Mouse (Mus musculus): ENCODE measurements around the gene Kcnd3. TPM values are rescaled to one million over a fixed set of nuclear protein-coding genes. Genes with fewer than 3 reads are reported as not detected.
A peak's percentile ranks its signal among the peaks of the same experiment; 100 is the strongest.

Kcnd3 gene
- polyA plus RNA-seq, 1 experiment from 2014 or later = 8.4 TPM

GRCm38 (mm10) chr3:105611531-105612422 is 159.6 kb downstream of the Kcnd3 start:
- Histone ChIP-seq H3K9me3 (no peaks in the 10 kb centered on the region), H3K4me3 (no peak overlapping the region), H3K4me1 (peaks cover 2% of the 10 kb centered on the region), H3K4me2 (replicated peaks) (no peak overlapping the region), H3K36me3 (no peaks in the 10 kb centered on the region), H3K9ac (replicated peaks) (no peak overlapping the region), H3K27me3 (no peaks in the 10 kb centered on the region), H3K27ac (replicated peaks) (peak overlapping the region; percentile 56)
- WGBS = 65% methylated on average over 7 of the region's 7 CpGs
- ATAC-seq (replicated peaks) = peak; percentile 48; the same call in 1 of the 2 replicates

GRCm38 (mm10) chr3:105612423-105612814 is 160.3 kb downstream of the Kcnd3 start:
- Histone ChIP-seq H3K4me1 (peaks cover 7% of the 10 kb centered on the region), H3K27me3 (no peaks in the 10 kb centered on the region), H3K9ac (replicated peaks) (no peak overlapping the region), H3K4me3 (no peak overlapping the region), H3K4me2 (replicated peaks) (no peak overlapping the region), H3K36me3 (no peaks in the 10 kb centered on the region), H3K9me3 (no peaks in the 10 kb centered on the region), H3K27ac (replicated peaks) (no peak overlapping the region; the same call in 1 of the 2 replicates)
- WGBS = 73% methylated on average over 4 of the region's 4 CpGs
- ATAC-seq (replicated peaks) = 0 out of 2 replicates have a peak, but pooled peaks have one; percentile 7

- Histone ChIP-seq H3K9ac (replicated peaks) (no peak overlapping the region), H3K4me1 (peaks cover 16% of the 10 kb centered on the region; the same call in 1 of the 2 replicates), H3K4me2 (replicated peaks) (no peak overlapping the region), H3K36me3 (no peaks in the 10 kb centered on the region), H3K27me3 (no peaks in the 10 kb centered on the region), H3K27ac (replicated peaks) (peak overlapping the region; percentile 61), H3K9me3 (no peaks in the 10 kb centered on the region), H3K4me3 (no peak overlapping the region)
- 72% methylated on average over 2 of the region's 2 CpGs for WGBS
- peak; percentile 60 for ATAC-seq (replicated peaks)
Measured at GRCm38 (mm10) chr3:105616861-105617743, 165.0 kb downstream of the Kcnd3 start.

GRCm38 (mm10) chr3:105621154-105621553 is 169.0 kb downstream of the Kcnd3 start:
- no peak overlapping the region for H3K4me3 ChIP-seq
- H3K4me2 ChIP-seq (replicated peaks) = no peak overlapping the region
- 54% methylated on average over 8 of the region's 8 CpGs for WGBS
- H3K36me3 ChIP-seq = no peaks in the 10 kb centered on the region
- H3K4me1 ChIP-seq = peaks cover 33% of the 10 kb centered on the region
- no peaks in the 10 kb centered on the region for H3K27me3 ChIP-seq
- H3K27ac ChIP-seq (replicated peaks) = no peak overlapping the region
- no peaks in the 10 kb centered on the region for H3K9me3 ChIP-seq
- no peak for ATAC-seq (replicated peaks)
- no peak overlapping the region for H3K9ac ChIP-seq (replicated peaks)

GRCm38 (mm10) chr3:105623137-105623536 is 171.0 kb downstream of the Kcnd3 start:
- no peak overlapping the region for H3K27ac ChIP-seq (replicated peaks)
- 0 out of 2 replicates have a peak, but pooled peaks have one; percentile 1 for ATAC-seq (replicated peaks)
- H3K9ac ChIP-seq (replicated peaks) = no peak overlapping the region
- H3K4me1 ChIP-seq = peaks cover 29% of the 10 kb centered on the region
- H3K9me3 ChIP-seq = no peaks in the 10 kb centered on the region
- H3K4me2 ChIP-seq (replicated peaks) = no peak overlapping the region
- H3K36me3 ChIP-seq = no peaks in the 10 kb centered on the region
- no peak overlapping the region for H3K4me3 ChIP-seq
- 31% methylated on average over 4 of the region's 4 CpGs for WGBS
- H3K27me3 ChIP-seq = no peaks in the 10 kb centered on the region

GRCm38 (mm10) chr3:105625961-105626360 is 173.8 kb downstream of the Kcnd3 start:
- Histone ChIP-seq H3K4me1 (peaks cover 31% of the 10 kb centered on the region), H3K4me3 (no peak overlapping the region), H3K9ac (replicated peaks) (no peak overlapping the region), H3K27me3 (no peaks in the 10 kb centered on the region), H3K36me3 (no peaks in the 10 kb centered on the region), H3K27ac (replicated peaks) (no peak overlapping the region), H3K9me3 (no peaks in the 10 kb centered on the region), H3K4me2 (replicated peaks) (no peak overlapping the region)
- WGBS = 67% methylated on average over 2 of the region's 2 CpGs
- no peak for ATAC-seq (replicated peaks)

- peaks cover 28% of the 10 kb centered on the region for H3K4me1 ChIP-seq
- no peak for ATAC-seq (replicated peaks)
- H3K4me3 ChIP-seq = no peak overlapping the region
- no peak overlapping the region for H3K4me2 ChIP-seq (replicated peaks)
- no peaks in the 10 kb centered on the region for H3K27me3 ChIP-seq
- no peaks in the 10 kb centered on the region for H3K36me3 ChIP-seq
- no peak overlapping the region for H3K27ac ChIP-seq (replicated peaks)
- no peak overlapping the region for H3K9ac ChIP-seq (replicated peaks)
- 82% methylated on average over 6 of the region's 6 CpGs for WGBS
- no peaks in the 10 kb centered on the region for H3K9me3 ChIP-seq
Measured at GRCm38 (mm10) chr3:105627258-105627657, 175.1 kb downstream of the Kcnd3 start.

GRCm38 (mm10) chr3:105632296-105632695 is 180.2 kb downstream of the Kcnd3 start:
- Histone ChIP-seq H3K4me2 (replicated peaks) (no peak overlapping the region), H3K9ac (replicated peaks) (no peak overlapping the region), H3K36me3 (no peaks in the 10 kb centered on the region), H3K27me3 (no peaks in the 10 kb centered on the region), H3K4me1 (peaks cover 11% of the 10 kb centered on the region; the same call in 1 of the 2 replicates), H3K4me3 (no peak overlapping the region), H3K27ac (replicated peaks) (peak overlapping the region; percentile 19; the same call in 1 of the 2 replicates), H3K9me3 (no peaks in the 10 kb centered on the region)
- peak; percentile 15; the same call in 1 of the 2 replicates for ATAC-seq (replicated peaks)
- WGBS = 50% methylated on average over 2 of the region's 2 CpGs

- H3K4me3 ChIP-seq = no peak overlapping the region
- H3K9me3 ChIP-seq = no peaks in the 10 kb centered on the region
- peaks cover 11% of the 10 kb centered on the region; the same call in 1 of the 2 replicates for H3K4me1 ChIP-seq
- no peaks in the 10 kb centered on the region for H3K36me3 ChIP-seq
- no peak overlapping the region for H3K9ac ChIP-seq (replicated peaks)
- 0 out of 2 replicates have a peak overlapping the region, but pooled peaks have one; percentile 19 for H3K27ac ChIP-seq (replicated peaks)
- no peak for ATAC-seq (replicated peaks)
- WGBS = 63% methylated on average over 3 of the region's 3 CpGs
- H3K27me3 ChIP-seq = no peaks in the 10 kb centered on the region
- H3K4me2 ChIP-seq (replicated peaks) = no peak overlapping the region
Measured at GRCm38 (mm10) chr3:105633021-105633420, 180.9 kb downstream of the Kcnd3 start.

GRCm38 (mm10) chr3:105642186-105642585 is 190.1 kb downstream of the Kcnd3 start:
- H3K27ac ChIP-seq (replicated peaks) = no peak overlapping the region
- peak; percentile 65 for ATAC-seq (replicated peaks)
- H3K27me3 ChIP-seq = no peaks in the 10 kb centered on the region
- H3K9ac ChIP-seq (replicated peaks) = no peak overlapping the region
- no peak overlapping the region for H3K4me2 ChIP-seq (replicated peaks)
- H3K4me3 ChIP-seq = no peak overlapping the region
- H3K9me3 ChIP-seq = no peaks in the 10 kb centered on the region
- 49% methylated on average over 1 of the region's 1 CpGs for WGBS
- no peaks in the 10 kb centered on the region for H3K4me1 ChIP-seq
- H3K36me3 ChIP-seq = no peaks in the 10 kb centered on the region

GRCm38 (mm10) chr3:105643566-105643965 is 191.4 kb downstream of the Kcnd3 start:
- Histone ChIP-seq H3K4me3 (no peak overlapping the region), H3K4me1 (no peaks in the 10 kb centered on the region), H3K27me3 (no peaks in the 10 kb centered on the region), H3K27ac (replicated peaks) (no peak overlapping the region), H3K36me3 (no peaks in the 10 kb centered on the region), H3K9ac (replicated peaks) (no peak overlapping the region), H3K4me2 (replicated peaks) (no peak overlapping the region), H3K9me3 (no peaks in the 10 kb centered on the region)
- no peak for ATAC-seq (replicated peaks)
- 88% methylated on average over 5 of the region's 5 CpGs for WGBS
